Mouse (Mus musculus) adrenal gland, postnatal 36 days (tissue): ENCODE data around the gene Mettl13. TPM values are rescaled to one million over a fixed set of nuclear protein-coding genes. Genes with fewer than 3 reads are reported as not detected.

Experiments used
- DNase-seq, 2 experiments: peaks; one replicate each; pipeline ENCODE4 v3.0.0; 2021; ENCODE audit warnings: mixed read lengths in 1 of 2
- long read RNA-seq, 2 experiments: library from polyadenylated mRNA; stranded (forward); transcript quantifications; one replicate each; pipeline ENCODE4 v2.0.0; 2021; ENCODE audit warnings: borderline sequencing depth in 2 of 2
- total RNA-seq, 2 experiments: library from RNA; stranded (reverse); gene quantifications; 2 replicates each; pipeline ENCODE4 v1.2.3; 2021

Gene Mettl13
- total RNA-seq, result 10 to 100 TPM; 15.5 to 18.4 TPM
- long read RNA-seq, experiment 1, full-length matches to known transcripts, result 32 of 39 reads
- long read RNA-seq, experiment 1, partial matches to known transcripts, result 3 of 39 reads
- long read RNA-seq, experiment 1, other reads (novel, unspliced or antisense), result 4 of 39 reads
- long read RNA-seq, experiment 2, full-length matches to known transcripts, result 11 of 13 reads
- long read RNA-seq, experiment 2, partial matches to known transcripts, result 1 of 13 reads
- long read RNA-seq, experiment 2, other reads (novel, unspliced or antisense), result 1 of 13 reads

GRCm38 (mm10) chr1:162548016-162548916 lies at the start of gene Mettl13:
Gene Mettl13, minus strand, starts transcription at chr1:162548551.
- DNase-seq, result peak; percentile 91 to 93

DNA sequence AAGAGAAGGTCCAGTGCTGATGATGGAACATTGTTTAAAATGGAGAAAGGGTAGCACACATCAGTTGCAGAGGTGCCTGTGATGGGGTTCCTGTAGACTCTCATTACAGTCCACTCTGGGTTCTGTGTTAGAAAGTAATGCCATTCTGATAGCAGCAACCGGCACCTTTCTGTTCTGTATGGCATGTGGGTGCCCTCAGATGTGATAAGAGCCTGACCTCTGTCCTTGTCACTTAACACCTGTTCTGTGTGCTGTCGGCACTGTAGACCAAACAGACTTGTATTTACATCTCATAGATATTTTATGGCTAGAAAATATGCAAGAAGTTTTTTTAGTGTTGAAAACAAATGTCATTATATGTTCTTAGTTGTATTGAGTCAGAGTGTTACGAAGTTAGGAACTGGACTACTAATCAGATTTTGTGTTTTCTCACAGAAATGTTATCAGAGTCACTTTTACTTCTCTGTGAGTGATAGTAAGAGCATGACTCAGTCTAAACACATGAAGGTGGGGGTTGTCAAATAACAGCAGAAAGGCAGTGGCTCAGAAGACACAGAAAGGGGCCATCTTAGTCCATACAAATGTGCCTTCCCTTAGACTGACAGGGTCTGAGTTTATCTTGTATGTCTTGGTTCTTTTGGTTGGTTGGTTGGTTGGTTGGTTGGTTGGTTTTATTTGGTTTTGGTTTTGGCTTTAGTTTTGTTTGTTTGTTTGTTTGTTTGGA lies 49.2 kb upstream of the Mettl13 start:
- DNase-seq, result no peak

- DNase-seq, result no peak
Measured at GRCm38 (mm10) chr1:162590415-162590997, 42.2 kb upstream of the Mettl13 start.

GRCm38 (mm10) chr1:162589443-162589842 lies 41.1 kb upstream of the Mettl13 start:
- DNase-seq, result peak in 1 of 2 experiments; percentile 8

DNA sequence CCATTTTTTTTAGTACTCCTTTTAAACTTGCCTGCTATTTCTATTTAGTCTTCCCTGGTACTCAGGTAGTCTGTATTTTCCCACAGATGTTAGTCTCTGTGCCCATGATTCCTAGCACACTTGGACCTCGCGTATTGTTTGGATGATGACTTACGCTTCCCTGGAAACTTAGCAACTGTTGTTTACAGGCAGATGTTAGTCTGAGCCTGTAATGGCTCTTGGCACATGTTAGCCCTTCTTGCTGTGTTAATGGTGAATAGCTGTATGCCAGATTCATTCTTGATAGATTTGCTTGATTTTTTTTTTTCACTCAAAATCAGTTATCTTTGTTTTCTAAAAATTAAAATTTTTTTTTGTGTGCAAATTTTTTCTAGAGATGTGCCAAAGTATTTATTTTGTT lies 40.3 kb upstream of the Mettl13 start:
- DNase-seq, result no peak

DNA sequence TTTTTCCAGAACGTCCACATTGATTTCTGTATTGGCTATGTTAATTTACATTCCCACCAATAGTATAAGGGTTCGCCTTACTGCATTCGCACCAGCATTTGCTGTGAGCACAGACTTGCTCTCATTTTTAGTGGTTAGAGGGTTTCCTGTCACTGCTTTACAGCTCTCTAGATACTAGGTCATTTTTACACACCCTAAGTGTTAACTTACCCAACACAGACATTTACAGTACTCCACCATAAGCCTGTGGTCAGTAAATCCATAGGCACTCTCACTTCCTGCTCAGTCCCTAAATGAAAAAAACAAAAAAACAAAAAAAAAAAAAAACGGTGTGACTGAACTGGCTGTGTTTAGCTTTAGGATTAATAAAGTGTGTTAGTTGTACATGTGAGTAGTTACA lies 37.9 kb upstream of the Mettl13 start:
- no peak for DNase-seq

GRCm38 (mm10) chr1:162582884-162583283 lies 34.5 kb upstream of the Mettl13 start:
- no peak for DNase-seq

DNA sequence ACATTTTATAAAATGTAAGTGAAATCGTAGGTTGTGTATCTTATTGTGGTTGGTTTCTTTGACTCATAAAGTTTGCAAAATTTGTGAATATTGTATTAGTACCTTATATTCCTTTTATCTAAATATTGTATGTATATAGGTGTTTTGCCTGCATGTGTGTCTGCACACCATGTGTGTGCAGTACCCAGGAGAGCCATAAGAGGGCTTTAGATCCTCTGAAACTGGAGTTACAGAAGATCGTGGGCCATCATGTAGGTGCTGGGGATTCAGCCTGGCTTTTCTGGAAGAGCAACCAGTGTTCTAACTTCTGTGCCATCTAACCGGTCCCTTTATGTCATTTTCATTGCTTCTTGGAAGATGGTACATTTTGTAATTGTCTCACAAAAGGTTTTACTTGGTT lies 26.7 kb upstream of the Mettl13 start:
- no peak for DNase-seq

GRCm38 (mm10) chr1:162570931-162571601 lies 22.7 kb upstream of the Mettl13 start:
- DNase-seq, result peak; percentile 17 to 29

DNA sequence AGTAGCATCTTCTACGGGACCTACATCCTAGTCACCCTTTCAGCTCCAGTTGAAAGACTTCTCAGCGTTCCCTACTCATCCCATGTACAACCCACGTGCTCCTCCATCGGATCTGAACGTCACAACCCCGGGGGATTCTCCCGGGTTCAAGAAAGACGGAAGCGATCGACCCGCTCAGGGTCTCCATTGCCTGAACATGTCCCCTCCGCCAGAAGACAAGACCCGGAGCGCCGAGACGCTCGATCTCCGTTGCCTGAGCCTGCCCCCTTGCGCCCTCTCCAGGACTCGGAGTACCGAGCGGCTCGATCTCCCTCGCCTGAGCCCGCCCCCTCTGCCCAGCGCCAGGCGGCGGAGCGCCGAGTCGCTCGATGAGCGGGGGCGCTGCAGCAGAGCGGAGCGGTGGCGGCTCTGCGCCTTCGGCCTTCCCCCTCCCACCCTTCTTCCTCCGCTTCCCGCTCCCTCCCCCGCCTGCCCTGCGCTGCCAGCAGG lies 22.0 kb upstream of the Mettl13 start, which contains the start of gene Vamp4:
Vamp4 (plus strand) TSS at position 256 of the 489 bp plus-strand sequence.
- peak; percentile 95 for DNase-seq

DNA sequence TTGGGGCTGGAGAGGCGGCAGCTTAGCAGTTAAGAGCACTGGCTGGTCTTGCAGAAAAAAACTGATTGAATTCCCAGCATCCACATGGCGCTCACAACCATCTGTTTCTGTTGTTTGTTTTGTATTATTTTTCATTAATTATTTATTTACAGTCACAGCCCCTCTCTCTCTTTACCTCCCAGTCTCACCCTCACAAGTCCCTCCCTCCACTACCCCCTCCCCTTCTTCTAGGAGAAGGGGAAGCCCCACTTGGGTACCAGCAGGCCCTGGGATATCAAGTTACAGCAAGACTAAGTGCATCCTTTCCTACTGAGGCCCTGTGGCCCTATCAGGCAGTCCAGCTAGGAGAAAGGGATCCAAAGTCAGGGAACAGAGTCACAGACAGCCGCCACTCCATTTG lies 19.0 kb upstream of the Mettl13 start:
- DNase-seq, result no peak

DNA sequence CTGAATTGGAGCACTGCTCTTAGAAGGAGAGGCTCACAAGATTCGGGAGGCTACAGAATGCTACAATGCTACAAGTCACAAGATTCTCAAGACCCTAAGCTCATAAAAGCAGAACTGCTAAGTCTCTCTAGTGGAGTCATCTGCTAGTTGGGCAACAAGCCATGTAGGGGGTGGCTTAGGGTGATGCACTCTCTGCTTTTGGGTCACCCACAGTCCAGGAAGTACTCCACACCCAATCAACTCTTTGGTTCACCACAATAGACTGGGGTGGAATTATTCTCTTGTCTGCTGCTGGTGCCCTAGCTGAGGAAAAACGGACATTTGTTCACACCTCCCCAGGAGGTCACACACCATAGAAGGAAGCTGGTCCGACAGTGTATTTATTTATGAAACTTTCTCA lies 16.6 kb upstream of the Mettl13 start:
- peak in 1 of 2 experiments; percentile 31 for DNase-seq

- DNase-seq, result no peak
Measured at GRCm38 (mm10) chr1:162563236-162563635, 14.9 kb upstream of the Mettl13 start.

GRCm38 (mm10) chr1:162554193-162554592 lies 5.8 kb upstream of the Mettl13 start:
- no peak for DNase-seq

DNA sequence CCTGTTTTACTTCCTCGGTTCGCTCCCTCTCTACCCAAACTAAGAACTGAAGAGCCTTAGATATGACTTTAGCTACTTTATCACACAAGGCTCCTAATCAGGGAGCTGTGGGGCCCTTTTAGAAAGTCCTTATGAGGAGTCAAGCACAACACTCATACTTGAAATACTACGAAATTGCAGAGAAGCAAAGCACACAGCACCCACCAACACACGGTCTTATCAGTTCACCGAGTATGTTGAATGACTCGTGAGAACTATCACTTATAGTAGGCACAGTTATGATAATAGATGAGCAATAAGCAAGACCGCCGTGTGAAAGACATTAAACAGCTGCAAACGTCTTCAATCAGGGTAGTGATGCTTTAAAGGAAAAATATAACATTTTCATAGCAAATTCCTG lies 4.6 kb upstream of the Mettl13 start:
- no peak for DNase-seq

DNA sequence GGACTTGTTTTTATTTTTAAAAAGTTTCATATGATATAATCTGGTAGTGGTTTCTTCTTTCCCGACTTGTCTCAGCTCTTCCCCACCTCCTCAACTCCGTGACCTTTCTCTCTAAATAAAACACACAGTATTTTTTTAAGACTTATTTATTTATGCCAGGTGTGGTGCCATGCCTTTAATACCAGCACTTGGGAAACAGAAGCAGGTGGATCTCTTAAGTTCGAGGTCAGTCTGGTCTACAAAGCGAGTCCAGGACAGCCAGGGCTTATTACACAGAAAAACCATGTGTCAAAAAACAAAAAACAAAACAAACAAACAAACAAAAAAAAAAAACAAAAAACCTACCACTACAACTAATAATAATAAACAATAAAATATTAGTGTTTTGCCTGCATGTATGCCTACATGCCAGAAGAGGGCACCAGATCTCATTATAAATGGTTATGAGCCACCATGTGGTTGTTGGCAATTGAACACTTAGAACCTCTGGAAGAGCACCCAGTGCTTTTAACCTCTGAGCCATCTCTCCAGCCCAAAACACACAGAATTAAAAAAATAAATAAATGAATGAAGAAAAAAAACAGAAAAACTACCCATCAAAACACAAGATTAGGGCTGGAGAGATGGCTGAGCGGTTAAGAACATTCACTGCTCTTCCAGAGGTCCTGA lies 1.4 kb upstream of the Mettl13 start:
- peak in 1 of 2 experiments; percentile 27 for DNase-seq

DNA sequence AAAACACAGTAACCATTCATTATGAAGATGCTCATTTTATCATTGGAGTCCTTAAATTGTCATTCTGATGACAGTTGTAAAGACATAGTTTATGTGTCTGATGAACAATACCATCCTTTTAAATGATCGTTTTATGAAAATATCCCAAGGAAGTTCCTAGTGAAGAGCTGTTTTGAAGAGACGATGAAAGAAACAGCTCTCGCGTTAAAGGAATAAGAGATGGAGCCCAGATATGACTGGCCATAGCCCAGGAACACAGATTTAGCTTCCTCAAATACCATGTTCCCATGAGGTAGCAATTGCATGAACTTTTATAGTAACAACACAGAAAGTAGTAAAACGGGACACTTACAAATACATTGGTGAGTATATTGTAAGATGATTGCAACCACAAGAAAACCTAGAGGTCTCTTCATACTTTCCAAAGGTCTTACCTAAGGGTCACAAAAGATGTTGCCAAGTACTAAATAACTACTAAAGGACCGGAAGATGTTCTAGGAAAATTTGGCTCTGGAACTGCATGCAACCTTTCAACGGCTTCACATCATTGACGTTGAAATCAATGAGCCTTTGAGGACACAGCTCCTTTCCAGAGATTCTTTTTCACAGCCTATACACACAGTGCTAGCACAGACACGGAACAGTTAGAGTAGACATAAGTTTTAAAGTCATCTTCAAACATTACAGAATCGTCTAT lies 714 bp upstream of the Mettl13 start:
- DNase-seq, result no peak

- no peak for DNase-seq
Measured at GRCm38 (mm10) chr1:162547607-162548006, 744 bp downstream of the Mettl13 start.

DNA sequence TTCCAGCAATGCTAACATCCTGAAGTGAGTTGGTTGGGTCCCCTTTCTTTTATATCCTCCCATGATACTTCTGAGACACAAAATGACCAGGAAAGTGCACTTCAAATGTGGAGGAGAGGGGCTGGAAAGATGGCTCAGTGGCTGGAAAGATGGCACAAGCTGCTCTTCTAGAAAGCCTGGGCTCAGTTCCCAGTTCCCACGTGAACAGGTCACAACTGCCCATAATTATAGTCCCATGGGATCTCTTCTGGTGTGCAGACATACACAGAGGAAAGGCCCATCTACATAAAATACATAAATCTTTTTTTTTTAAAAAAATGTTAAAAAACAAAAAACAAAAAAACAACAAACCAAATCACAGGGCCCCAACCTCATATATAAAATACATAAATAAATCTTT lies 5.1 kb downstream of the Mettl13 start:
- DNase-seq, result no peak
